Mouse (Mus musculus) embryonic facial prominence, embryonic 12.5 days (tissue): ENCODE data around the gene Mmp11. TPM values are rescaled to one million over a fixed set of nuclear protein-coding genes. Genes with fewer than 3 reads are reported as not detected.
A peak's percentile ranks its signal among the peaks of the same experiment; 100 is the strongest.

Experiments used
- ATAC-seq: fragments of 200-750 bp; cut with Nextera tagmentation; 2 replicates; pipeline ENCODE4 v1.8.0; 2017; ENCODE audit not compliant: insufficient number of reproducible peaks, insufficient read depth, low FRiP score, low TSS enrichment
- H3K27ac ChIP-seq: fragments of 300-500 bp; sonication (generic); 2 replicates; pipeline ENCODE4 v1.5.1; 2016; ENCODE audit warnings: mild to moderate bottlenecking
- H3K27me3 ChIP-seq: fragments of 300-500 bp; sonication (generic); 2 replicates; pipeline ENCODE4 v1.6.1; 2016; ENCODE audit warnings: mild to moderate bottlenecking, moderate library complexity
- H3K36me3 ChIP-seq: fragments of 300-500 bp; sonication (generic); 2 replicates; pipeline ENCODE4 v1.6.1; 2016; ENCODE audit warnings: mild to moderate bottlenecking
- H3K4me1 ChIP-seq: fragments of 300-500 bp; sonication (generic); 2 replicates; pipeline ENCODE4 v1.6.1; 2016
- H3K4me2 ChIP-seq: fragments of 300-500 bp; sonication (generic); replicated peaks from 2 replicates; pipeline ENCODE4 v1.6.1; 2016; ENCODE audit warnings: mild to moderate bottlenecking, moderate library complexity
- H3K4me3 ChIP-seq: fragments of 300-500 bp; sonication (generic); 2 replicates; pipeline ENCODE4 v1.5.1; 2016; ENCODE audit warnings: mild to moderate bottlenecking
- H3K9ac ChIP-seq: fragments of 300-500 bp; sonication (generic); 2 replicates; pipeline ENCODE4 v1.6.1; 2016; ENCODE audit warnings: mild to moderate bottlenecking, moderate library complexity
- H3K9me3 ChIP-seq: fragments of 300-500 bp; sonication (generic); 2 replicates; pipeline ENCODE4 v1.6.1; 2016; ENCODE audit warnings: mild to moderate bottlenecking, moderate library complexity
- WGBS: fragments of 180-500 bp; shearing (Covaris S2); methylation state at CpG from one replicate; pipeline ENCODE4 v1.1.7; 2016; 5-methylcytosine and 5-hydroxymethylcytosine counted together
- polyA plus RNA-seq: library from polyadenylated mRNA; unstranded; fragments of >200 nt; fragmentation: Nextera tagmentation; extraction: Ambion mirVana; gene quantifications from 2 replicates; pipeline ENCODE4 v1.2.1, GENCODE M21; 2016

Mmp11 gene
- polyA plus RNA-seq, 1 experiment from 2014 or later, result 110 TPM

- no peak overlapping the region for H3K27ac ChIP-seq
- no peak overlapping the region for H3K4me2 ChIP-seq
- no peaks in the 10 kb centered on the region for H3K9me3 ChIP-seq
- no peak overlapping the region for H3K9ac ChIP-seq
- peaks cover 15% of the 10 kb centered on the region for H3K4me1 ChIP-seq
- WGBS, result 75% methylated on average over 5 of the region's 5 CpGs
- no peaks in the 10 kb centered on the region for H3K36me3 ChIP-seq
- no peak overlapping the region for H3K4me3 ChIP-seq
- no peak for ATAC-seq
- H3K27me3 ChIP-seq, result peaks cover 10% of the 10 kb centered on the region; the same call in 1 of the 2 replicates
Observed at GRCm38 (mm10) chr10:75948079-75948478, 11.8 kb upstream of the Mmp11 start.

- Histone ChIP-seq H3K9ac (no peak overlapping the region), H3K9me3 (no peaks in the 10 kb centered on the region), H3K4me1 (peaks cover 13% of the 10 kb centered on the region), H3K4me3 (no peak overlapping the region), H3K4me2 (no peak overlapping the region), H3K27me3 (peaks cover 10% of the 10 kb centered on the region; the same call in 1 of the 2 replicates), H3K27ac (no peak overlapping the region), H3K36me3 (no peaks in the 10 kb centered on the region)
- no peak for ATAC-seq
- 79% methylated on average over 7 of the region's 7 CpGs for WGBS
Observed at GRCm38 (mm10) chr10:75945896-75946295, 9.6 kb upstream of the Mmp11 start.

GRCm38 (mm10) chr10:75945213-75945612 is 8.9 kb upstream of the Mmp11 start:
- Histone ChIP-seq H3K4me1 (peaks cover 6% of the 10 kb centered on the region), H3K9ac (no peak overlapping the region), H3K36me3 (no peaks in the 10 kb centered on the region), H3K27me3 (peaks cover 6% of the 10 kb centered on the region; the same call in 1 of the 2 replicates), H3K4me3 (no peak overlapping the region), H3K27ac (no peak overlapping the region), H3K9me3 (no peaks in the 10 kb centered on the region), H3K4me2 (no peak overlapping the region)
- no peak for ATAC-seq
- 89% methylated on average over 7 of the region's 7 CpGs for WGBS

- no peak overlapping the region for H3K27ac ChIP-seq
Observed at GRCm38 (mm10) chr10:75944066-75944772, 7.9 kb upstream of the Mmp11 start.

GRCm38 (mm10) chr10:75942736-75943477 is 6.6 kb upstream of the Mmp11 start, which contains the start of gene Vpreb3:
Gene Vpreb3, plus strand, starts transcription at chr10:75943057.
- no peak within 1 kb of the TSS for H3K9ac ChIP-seq
- no peak within 1 kb of the TSS for H3K27ac ChIP-seq
- H3K4me3 ChIP-seq, result no peak within 1 kb of the TSS
- H3K27me3 ChIP-seq, result no peaks in the 10 kb centered on the region
- H3K4me2 ChIP-seq, result no peak within 1 kb of the TSS
- no peaks in the 10 kb centered on the region; the same call in 1 of the 2 replicates for H3K4me1 ChIP-seq
- ATAC-seq, result no peak
- no peaks in the 10 kb centered on the region for H3K9me3 ChIP-seq
- no peaks in the 10 kb centered on the region for H3K36me3 ChIP-seq
- WGBS, result 77% methylated on average over 15 of the region's 15 CpGs

More at GRCm38 (mm10) chr10:75944066-75944772, 7.9 kb upstream of the Mmp11 start:
- Histone ChIP-seq H3K9me3 (no peaks in the 10 kb centered on the region), H3K27me3 (no peaks in the 10 kb centered on the region), H3K4me1 (no peaks in the 10 kb centered on the region; the same call in 1 of the 2 replicates), H3K36me3 (no peaks in the 10 kb centered on the region), H3K9ac (no peak overlapping the region), H3K4me2 (no peak overlapping the region), H3K4me3 (no peak overlapping the region)
- 27% methylated on average over 11 of the region's 11 CpGs for WGBS
- ATAC-seq, result no peak

GRCm38 (mm10) chr10:75941042-75941824 is 4.9 kb upstream of the Mmp11 start:
- Histone ChIP-seq H3K27me3 (peaks cover 15% of the 10 kb centered on the region), H3K4me1 (peaks cover under 1% of the 10 kb centered on the region; the same call in 1 of the 2 replicates)

GRCm38 (mm10) chr10:75940520-75940919 is 4.2 kb upstream of the Mmp11 start, which contains the start of gene Gm867:
Gene Gm867, minus strand, starts transcription at chr10:75940672.
- no peak for ATAC-seq
- H3K4me3 ChIP-seq, result no peak within 1 kb of the TSS
- H3K9me3 ChIP-seq, result no peaks in the 10 kb centered on the region
- H3K9ac ChIP-seq, result no peak within 1 kb of the TSS
- H3K27ac ChIP-seq, result no peak within 1 kb of the TSS
- no peaks in the 10 kb centered on the region for H3K36me3 ChIP-seq
- H3K27me3 ChIP-seq, result peaks cover 22% of the 10 kb centered on the region
- H3K4me2 ChIP-seq, result no peak within 1 kb of the TSS
- peaks cover 6% of the 10 kb centered on the region; the same call in 1 of the 2 replicates for H3K4me1 ChIP-seq
- 74% methylated on average over 5 of the region's 5 CpGs for WGBS

More at GRCm38 (mm10) chr10:75941042-75941824, 4.9 kb upstream of the Mmp11 start:
- WGBS, result 65% methylated on average over 9 of the region's 9 CpGs
- Histone ChIP-seq H3K36me3 (no peaks in the 10 kb centered on the region), H3K4me3 (no peak overlapping the region), H3K9ac (no peak overlapping the region), H3K4me2 (no peak overlapping the region), H3K27ac (no peak overlapping the region), H3K9me3 (no peaks in the 10 kb centered on the region)
- no peak for ATAC-seq

- H3K27me3 ChIP-seq, result peaks cover 28% of the 10 kb centered on the region
- WGBS, result 51% methylated on average over 9 of the region's 9 CpGs
Observed at GRCm38 (mm10) chr10:75939481-75940234, 3.4 kb upstream of the Mmp11 start.

GRCm38 (mm10) chr10:75937851-75938643 is 1.8 kb upstream of the Mmp11 start:
- Histone ChIP-seq H3K27me3 (peaks cover 28% of the 10 kb centered on the region), H3K4me1 (peaks cover 11% of the 10 kb centered on the region; the same call in 1 of the 2 replicates), H3K4me3 (no peak overlapping the region), H3K36me3 (no peaks in the 10 kb centered on the region), H3K27ac (no peak overlapping the region), H3K9me3 (no peaks in the 10 kb centered on the region), H3K9ac (no peak overlapping the region), H3K4me2 (no peak overlapping the region)
- 53% methylated on average over 10 of the region's 10 CpGs for WGBS
- no peak for ATAC-seq

More at GRCm38 (mm10) chr10:75939481-75940234, 3.4 kb upstream of the Mmp11 start:
- Histone ChIP-seq H3K4me1 (peaks cover 9% of the 10 kb centered on the region; the same call in 1 of the 2 replicates), H3K36me3 (no peaks in the 10 kb centered on the region), H3K9me3 (no peaks in the 10 kb centered on the region), H3K4me2 (no peak overlapping the region), H3K4me3 (no peak overlapping the region), H3K27ac (no peak overlapping the region), H3K9ac (no peak overlapping the region)
- ATAC-seq, result no peak

GRCm38 (mm10) chr10:75936909-75937667 is 792 bp upstream of the Mmp11 start:
- H3K27ac ChIP-seq, result no peak overlapping the region
- H3K9me3 ChIP-seq, result no peaks in the 10 kb centered on the region
- H3K4me1 ChIP-seq, result peaks cover 17% of the 10 kb centered on the region
- ATAC-seq, result no peak
- H3K27me3 ChIP-seq, result peaks cover 28% of the 10 kb centered on the region
- H3K9ac ChIP-seq, result no peak overlapping the region
- no peaks in the 10 kb centered on the region for H3K36me3 ChIP-seq
- WGBS, result 32% methylated on average over 18 of the region's 18 CpGs
- 0 out of 2 replicates have a peak overlapping the region, but pooled peaks have one; percentile 1 for H3K4me2 ChIP-seq
- no peak overlapping the region for H3K4me3 ChIP-seq
